Mouse (Mus musculus): ENCODE measurements at regions not wholly inside any gene's neighbourhood (a gene's known extent, or its start where the extent isn't known, plus 50 kb on each side); places are given as distances from the start of the nearest gene placed in this dataset.

- no peaks in the 10 kb centered on the region for H3K27me3 ChIP-seq (replicated peaks; ENCODE audit: control insufficient read depth, insufficient read depth, low read length)
- ATAC-seq: peak; percentile 40; the same call in 1 of the 2 replicates
These were observed 192.3 kb upstream of the Slc24a2 start for GRCm38 (mm10) chr4:87422588-87422987.

GRCm38 (mm10) chr4:87403354-87403753 is 173.1 kb upstream of the Slc24a2 start:
- no peak overlapping the region for H3K4me2 ChIP-seq (ENCODE audit: low read length)
- WGBS: 56% methylated on average over 6 of the region's 6 CpGs
- no peaks in the 10 kb centered on the region for H3K9me3 ChIP-seq (ENCODE audit: control insufficient read depth, low read length)
- H3K36me3 ChIP-seq (ENCODE audit: control insufficient read depth, insufficient read depth, low read length): no peaks in the 10 kb centered on the region
- no peaks in the 10 kb centered on the region for H3K27me3 ChIP-seq (replicated peaks; ENCODE audit: control insufficient read depth, insufficient read depth, low read length)
- no peak overlapping the region for H3K9ac ChIP-seq (ENCODE audit: low read depth, low read length)
- H3K4me1 ChIP-seq (ENCODE audit: control insufficient read depth, insufficient read depth, low read depth, low read length): peaks cover 7% of the 10 kb centered on the region
- no peak for ATAC-seq
- H3K27ac ChIP-seq (ENCODE audit: low read depth, low read length): no peak overlapping the region
- H3K4me3 ChIP-seq (ENCODE audit: low read length): no peak overlapping the region

More at GRCm38 (mm10) chr4:87422588-87422987, 192.3 kb upstream of the Slc24a2 start:
- 36% methylated on average over 6 of the region's 6 CpGs for WGBS
- H3K36me3 ChIP-seq (ENCODE audit: control insufficient read depth, insufficient read depth, low read length): no peaks in the 10 kb centered on the region
- H3K9me3 ChIP-seq (ENCODE audit: control insufficient read depth, low read length): no peaks in the 10 kb centered on the region
- H3K27ac ChIP-seq (ENCODE audit: low read depth, low read length): no peak overlapping the region
- no peaks in the 10 kb centered on the region; the same call in 1 of the 2 replicates for H3K4me1 ChIP-seq (ENCODE audit: control insufficient read depth, insufficient read depth, low read depth, low read length)
- no peak overlapping the region for H3K9ac ChIP-seq (ENCODE audit: low read depth, low read length)
- no peak overlapping the region for H3K4me2 ChIP-seq (ENCODE audit: low read length)
- no peak overlapping the region for H3K4me3 ChIP-seq (ENCODE audit: low read length)

GRCm38 (mm10) chr4:87402173-87402556 is 171.9 kb upstream of the Slc24a2 start:
- Histone ChIP-seq H3K4me3 (ENCODE audit: low read length) (no peak overlapping the region), H3K27me3 (replicated peaks; ENCODE audit: control insufficient read depth, insufficient read depth, low read length) (no peaks in the 10 kb centered on the region), H3K4me1 (ENCODE audit: control insufficient read depth, insufficient read depth, low read depth, low read length) (peaks cover 7% of the 10 kb centered on the region), H3K27ac (ENCODE audit: low read depth, low read length) (peak overlapping the region; percentile 9; the same call in 1 of the 2 replicates), H3K4me2 (ENCODE audit: low read length) (peak overlapping the region; percentile 48; the same call in 1 of the 2 replicates), H3K36me3 (ENCODE audit: control insufficient read depth, insufficient read depth, low read length) (no peaks in the 10 kb centered on the region), H3K9ac (ENCODE audit: low read depth, low read length) (no peak overlapping the region), H3K9me3 (ENCODE audit: control insufficient read depth, low read length) (no peaks in the 10 kb centered on the region)
- 66% methylated on average over 7 of the region's 7 CpGs for WGBS
- no peak for ATAC-seq

GRCm38 (mm10) chr4:87401316-87402172 is 171.3 kb upstream of the Slc24a2 start:
- no peaks in the 10 kb centered on the region for H3K9me3 ChIP-seq (ENCODE audit: control insufficient read depth, low read length)
- H3K36me3 ChIP-seq (ENCODE audit: control insufficient read depth, insufficient read depth, low read length): no peaks in the 10 kb centered on the region
- peak overlapping the region; percentile 9 for H3K27ac ChIP-seq (ENCODE audit: low read depth, low read length)
- H3K27me3 ChIP-seq (replicated peaks; ENCODE audit: control insufficient read depth, insufficient read depth, low read length): no peaks in the 10 kb centered on the region
- peaks cover 7% of the 10 kb centered on the region for H3K4me1 ChIP-seq (ENCODE audit: control insufficient read depth, insufficient read depth, low read depth, low read length)
- H3K4me2 ChIP-seq (ENCODE audit: low read length): peak overlapping the region; percentile 48
- peak; percentile 85 for ATAC-seq
- no peak overlapping the region for H3K9ac ChIP-seq (ENCODE audit: low read depth, low read length)
- H3K4me3 ChIP-seq (ENCODE audit: low read length): peak overlapping the region; percentile 11; the same call in 1 of the 2 replicates
- WGBS: 40% methylated on average over 20 of the region's 20 CpGs

- no peak overlapping the region for H3K9ac ChIP-seq (ENCODE audit: low read depth, low read length)
- H3K4me2 ChIP-seq (ENCODE audit: low read length): no peak overlapping the region
- H3K9me3 ChIP-seq (ENCODE audit: control insufficient read depth, low read length): no peaks in the 10 kb centered on the region
- H3K4me1 ChIP-seq (ENCODE audit: control insufficient read depth, insufficient read depth, low read depth, low read length): peaks cover 7% of the 10 kb centered on the region
- H3K27me3 ChIP-seq (replicated peaks; ENCODE audit: control insufficient read depth, insufficient read depth, low read length): no peaks in the 10 kb centered on the region
- H3K27ac ChIP-seq (ENCODE audit: low read depth, low read length): no peak overlapping the region
- no peak for ATAC-seq
- no peak overlapping the region for H3K4me3 ChIP-seq (ENCODE audit: low read length)
- WGBS: 67% methylated on average over 3 of the region's 3 CpGs
- H3K36me3 ChIP-seq (ENCODE audit: control insufficient read depth, insufficient read depth, low read length): no peaks in the 10 kb centered on the region
These were observed 156.6 kb upstream of the Slc24a2 start for GRCm38 (mm10) chr4:87386835-87387234.

GRCm38 (mm10) chr4:87386271-87386670 is 156.0 kb upstream of the Slc24a2 start:
- Histone ChIP-seq H3K4me3 (ENCODE audit: low read length) (no peak overlapping the region), H3K36me3 (ENCODE audit: control insufficient read depth, insufficient read depth, low read length) (no peaks in the 10 kb centered on the region), H3K4me1 (ENCODE audit: control insufficient read depth, insufficient read depth, low read depth, low read length) (peaks cover 7% of the 10 kb centered on the region), H3K4me2 (ENCODE audit: low read length) (no peak overlapping the region), H3K27me3 (replicated peaks; ENCODE audit: control insufficient read depth, insufficient read depth, low read length) (no peaks in the 10 kb centered on the region), H3K9ac (ENCODE audit: low read depth, low read length) (no peak overlapping the region), H3K9me3 (ENCODE audit: control insufficient read depth, low read length) (no peaks in the 10 kb centered on the region), H3K27ac (ENCODE audit: low read depth, low read length) (no peak overlapping the region)
- 24% methylated on average over 9 of the region's 9 CpGs for WGBS
- ATAC-seq: no peak

GRCm38 (mm10) chr4:87385221-87385739 is 155.0 kb upstream of the Slc24a2 start:
- no peak for ATAC-seq
- Histone ChIP-seq H3K4me1 (ENCODE audit: control insufficient read depth, insufficient read depth, low read depth, low read length) (peaks cover 7% of the 10 kb centered on the region), H3K9me3 (ENCODE audit: control insufficient read depth, low read length) (no peaks in the 10 kb centered on the region), H3K9ac (ENCODE audit: low read depth, low read length) (no peak overlapping the region), H3K4me3 (ENCODE audit: low read length) (no peak overlapping the region), H3K4me2 (ENCODE audit: low read length) (no peak overlapping the region), H3K36me3 (ENCODE audit: control insufficient read depth, insufficient read depth, low read length) (no peaks in the 10 kb centered on the region), H3K27me3 (replicated peaks; ENCODE audit: control insufficient read depth, insufficient read depth, low read length) (no peaks in the 10 kb centered on the region), H3K27ac (ENCODE audit: low read depth, low read length) (no peak overlapping the region)
- WGBS: 26% methylated on average over 7 of the region's 7 CpGs

- no peaks in the 10 kb centered on the region for H3K36me3 ChIP-seq (ENCODE audit: control insufficient read depth, insufficient read depth, low read length)
- peak; percentile 45; the same call in 1 of the 2 replicates for ATAC-seq
- no peak overlapping the region for H3K4me2 ChIP-seq (ENCODE audit: low read length)
- H3K27ac ChIP-seq (ENCODE audit: low read depth, low read length): no peak overlapping the region
- H3K27me3 ChIP-seq (replicated peaks; ENCODE audit: control insufficient read depth, insufficient read depth, low read length): no peaks in the 10 kb centered on the region
- peaks cover 7% of the 10 kb centered on the region for H3K4me1 ChIP-seq (ENCODE audit: control insufficient read depth, insufficient read depth, low read depth, low read length)
- no peaks in the 10 kb centered on the region for H3K9me3 ChIP-seq (ENCODE audit: control insufficient read depth, low read length)
- WGBS: 30% methylated on average over 6 of the region's 6 CpGs
- H3K4me3 ChIP-seq (ENCODE audit: low read length): no peak overlapping the region
- H3K9ac ChIP-seq (ENCODE audit: low read depth, low read length): no peak overlapping the region
These were observed 154.3 kb upstream of the Slc24a2 start for GRCm38 (mm10) chr4:87384469-87385044.

GRCm38 (mm10) chr4:87380716-87381115 is 150.4 kb upstream of the Slc24a2 start:
- H3K27me3 ChIP-seq (replicated peaks; ENCODE audit: control insufficient read depth, insufficient read depth, low read length): no peaks in the 10 kb centered on the region
- no peak overlapping the region for H3K9ac ChIP-seq (ENCODE audit: low read depth, low read length)
- no peak overlapping the region for H3K27ac ChIP-seq (ENCODE audit: low read depth, low read length)
- no peak overlapping the region for H3K4me2 ChIP-seq (ENCODE audit: low read length)
- 75% methylated on average over 5 of the region's 5 CpGs for WGBS
- no peaks in the 10 kb centered on the region for H3K36me3 ChIP-seq (ENCODE audit: control insufficient read depth, insufficient read depth, low read length)
- H3K4me1 ChIP-seq (ENCODE audit: control insufficient read depth, insufficient read depth, low read depth, low read length): peaks cover 5% of the 10 kb centered on the region; the same call in 1 of the 2 replicates
- no peak for ATAC-seq
- H3K9me3 ChIP-seq (ENCODE audit: control insufficient read depth, low read length): no peaks in the 10 kb centered on the region
- no peak overlapping the region for H3K4me3 ChIP-seq (ENCODE audit: low read length)

Data from hindbrain, embryonic 16.5 days (tissue).